Mouse (Mus musculus) skeletal muscle tissue, adult 2 months (tissue): ENCODE results near the gene Muc20.
A peak's percentile ranks its signal among the peaks of the same experiment; 100 is the strongest.

Experiments
- DNase-seq: peaks from one replicate; pipeline ENCODE4 v3.0.0-alpha.2; 2012; ENCODE audit warnings: low read depth, low spot score

The Muc20 gene

GRCm38 (mm10) chr16:32797426-32797689 is at the start of gene Muc20:
TSS of gene Muc20 (minus strand) at chr16:32797435.
- no peak for DNase-seq

- no peak for DNase-seq
Measured at GRCm38 (mm10) chr16:32831501-32831900, 34.3 kb upstream of the Muc20 start.

GRCm38 (mm10) chr16:32829104-32829503 is 31.9 kb upstream of the Muc20 start:
- no peak for DNase-seq

GRCm38 (mm10) chr16:32826521-32826920 is 29.3 kb upstream of the Muc20 start:
- DNase-seq, result no peak

GRCm38 (mm10) chr16:32825380-32825779 is 28.1 kb upstream of the Muc20 start:
- no peak for DNase-seq

GRCm38 (mm10) chr16:32824061-32824460 is 26.8 kb upstream of the Muc20 start:
- no peak for DNase-seq

- peak; percentile 55 for DNase-seq
Measured at GRCm38 (mm10) chr16:32823487-32823886, 26.3 kb upstream of the Muc20 start.

GRCm38 (mm10) chr16:32822881-32823280 is 25.6 kb upstream of the Muc20 start:
- no peak for DNase-seq

GRCm38 (mm10) chr16:32822450-32822827 is 25.2 kb upstream of the Muc20 start:
- DNase-seq, result no peak

GRCm38 (mm10) chr16:32821772-32822449 is 24.7 kb upstream of the Muc20 start:
- DNase-seq, result peak; percentile 77

- DNase-seq, result no peak
Measured at GRCm38 (mm10) chr16:32818441-32818840, 21.2 kb upstream of the Muc20 start.

GRCm38 (mm10) chr16:32818036-32818435 is 20.8 kb upstream of the Muc20 start:
- no peak for DNase-seq

- peak; percentile 89 for DNase-seq
Measured at GRCm38 (mm10) chr16:32815160-32815605, 17.9 kb upstream of the Muc20 start.

- DNase-seq, result peak; percentile 72
Measured at GRCm38 (mm10) chr16:32814539-32814938, 17.3 kb upstream of the Muc20 start.

GRCm38 (mm10) chr16:32813771-32814170 is 16.5 kb upstream of the Muc20 start:
- no peak for DNase-seq

GRCm38 (mm10) chr16:32813362-32813761 is 16.1 kb upstream of the Muc20 start:
- DNase-seq, result no peak

GRCm38 (mm10) chr16:32812888-32813361 is 15.7 kb upstream of the Muc20 start:
- DNase-seq, result peak; percentile 90

GRCm38 (mm10) chr16:32810321-32810720 is 13.1 kb upstream of the Muc20 start, which contains the start of gene Smbd1:
TSS of gene Smbd1 (minus strand) at chr16:32810477.
- no peak for DNase-seq

- no peak for DNase-seq
Measured at GRCm38 (mm10) chr16:32807408-32808185, 10.4 kb upstream of the Muc20 start.

- DNase-seq, result no peak
Measured at GRCm38 (mm10) chr16:32805151-32805550, 7.9 kb upstream of the Muc20 start.

- DNase-seq, result no peak
Measured at GRCm38 (mm10) chr16:32803901-32804300, 6.7 kb upstream of the Muc20 start.

- DNase-seq, result peak; percentile 75
Measured at GRCm38 (mm10) chr16:32803252-32803853, 6.1 kb upstream of the Muc20 start.
